Mouse (Mus musculus): Measurements from ENCODE around the gene Dmap1. TPM values are rescaled to one million over a fixed set of nuclear protein-coding genes. Genes with fewer than 3 reads are reported as not detected.

The Dmap1 gene
- 32.2 TPM for polyA plus RNA-seq (2017; shearing (Covaris generic))

DNA sequence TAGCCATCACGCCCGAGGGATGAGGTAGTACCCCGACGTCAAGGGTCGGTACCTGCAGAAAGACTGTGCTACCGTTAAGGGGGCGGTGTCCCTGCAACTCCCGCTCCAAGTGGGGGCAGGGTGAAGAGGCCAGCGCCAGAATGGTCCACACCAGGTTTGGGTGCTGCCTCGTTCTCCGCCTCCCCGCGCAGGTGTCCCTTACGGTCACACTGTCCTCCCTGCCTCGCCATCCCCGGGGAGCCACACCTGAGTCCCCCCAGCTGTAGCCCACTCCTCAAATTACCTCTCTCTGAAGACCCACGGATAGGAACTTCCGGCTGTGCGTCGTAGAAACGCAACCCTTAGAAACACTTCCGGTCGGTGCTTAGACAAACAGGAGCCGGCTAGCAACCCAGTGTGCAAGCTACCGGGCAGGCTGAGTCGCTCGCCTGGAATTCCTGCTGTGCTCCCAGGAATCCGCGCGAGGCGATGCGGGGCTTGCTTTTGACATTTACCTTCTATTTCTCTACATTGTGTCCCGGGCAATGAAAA is at the start of gene Dmap1:
Dmap1 (minus strand) TSS at position 343 of the 531 bp plus-strand sequence.

DNA sequence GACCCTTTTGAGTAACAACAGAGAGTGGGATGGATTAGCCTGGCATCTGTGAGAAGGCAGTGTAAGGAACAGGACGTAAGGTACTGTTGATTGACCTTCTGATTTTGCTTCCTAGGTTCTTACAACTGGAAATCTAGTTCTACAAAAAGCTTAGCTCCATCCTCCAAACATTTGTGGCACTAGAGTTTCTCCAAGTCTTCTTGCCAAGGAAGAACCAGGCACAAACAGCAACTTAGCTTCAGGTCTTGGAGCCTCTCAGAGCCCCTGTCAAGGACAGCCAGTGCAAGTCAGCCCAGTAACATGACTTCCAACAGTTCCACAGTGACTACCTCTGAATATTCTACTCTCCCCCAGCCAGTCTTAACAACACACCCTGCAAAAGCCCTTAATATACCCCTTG is 42.0 kb upstream of the Dmap1 start, which contains the start of gene Gm12845:
Gm12845 (plus strand) TSS at position 301 of the 400 bp plus-strand sequence.

Other genes starting within 250 kb of the Dmap1 start
- 127 TPM for gene Rnf220, start 185.2 kb downstream of the Dmap1 start, polyA plus RNA-seq (2017; shearing (Covaris generic))
- gene Eri3, start 131.9 kb downstream of the Dmap1 start, polyA plus RNA-seq (2017; shearing (Covaris generic)), result 35.6 TPM
- gene Gm12845, start 42.1 kb upstream of the Dmap1 start, polyA plus RNA-seq (2017; shearing (Covaris generic)), result not detected
- gene Klf17, start 83.4 kb upstream of the Dmap1 start, polyA plus RNA-seq (2017; shearing (Covaris generic)), result not detected
- 0.31 TPM for gene Slc6a9, start 152.2 kb upstream of the Dmap1 start, polyA plus RNA-seq (2017; shearing (Covaris generic))
- not detected for gene Ccdc24, start 190.3 kb upstream of the Dmap1 start, polyA plus RNA-seq (2017; shearing (Covaris generic))
- gene B4galt2, start 201.2 kb upstream of the Dmap1 start, polyA plus RNA-seq (2017; shearing (Covaris generic)), result not detected
- 200 TPM for gene Atp6v0b, start 205.1 kb upstream of the Dmap1 start, polyA plus RNA-seq (2017; shearing (Covaris generic))
- gene Dph2, start 209.8 kb upstream of the Dmap1 start, polyA plus RNA-seq (2017; shearing (Covaris generic)), result 23.5 TPM
- 34.7 TPM for gene Ipo13, start 232.7 kb upstream of the Dmap1 start, polyA plus RNA-seq (2017; shearing (Covaris generic))
- gene Artn, start 247.5 kb upstream of the Dmap1 start, polyA plus RNA-seq (2017; shearing (Covaris generic)), result not detected